Mouse (Mus musculus) MEL (cell line): ENCODE results near the gene Slc25a34. TPM values are rescaled to one million over a fixed set of nuclear protein-coding genes. Genes with fewer than 3 reads are reported as not detected.

Experiments used
- DNase-seq: peaks from one replicate; pipeline ENCODE4 v3.0.0; 2011; ENCODE audit warnings: low read depth, low spot score
- H3K27ac ChIP-seq: 2 replicates; pipeline ENCODE4 v1.5.1; 2012; ENCODE audit warnings: low read depth, mild to moderate bottlenecking, control low read depth, low read length, moderate library complexity; ENCODE audit not compliant: control insufficient read depth
- H3K27me3 ChIP-seq, 2 experiments: fragments of 150-350 bp in 1 of 2; sonication (generic) in 1 of 2; 2 replicates each; pipeline ENCODE4 v1.6.1; 2012; ENCODE audit warnings: low read length in 2 of 2, mild to moderate bottlenecking in 2 of 2, improper control_type of control experiment in 1 of 2, moderate library complexity in 1 of 2; ENCODE audit not compliant: insufficient read depth in 2 of 2, control insufficient read depth in 1 of 2
- H3K36me3 ChIP-seq, 2 experiments: 2 replicates each; pipeline ENCODE4 v1.6.1; 2012 to 2014; ENCODE audit warnings: low read length in 2 of 2, improper control_type of control experiment in 1 of 2, inconsistent platforms in 1 of 2, mild to moderate bottlenecking in 1 of 2; ENCODE audit not compliant: insufficient read depth in 2 of 2, control insufficient read depth in 1 of 2
- H3K4me1 ChIP-seq, 2 experiments: fragments of 150-350 bp in 1 of 2; sonication (generic) in 1 of 2; 2 replicates each; pipeline ENCODE4 v1.6.1; 2012; ENCODE audit warnings: low read length in 2 of 2, improper control_type of control experiment in 1 of 2, mild to moderate bottlenecking in 1 of 2; ENCODE audit not compliant: insufficient read depth in 2 of 2, control insufficient read depth in 1 of 2
- H3K4me3 ChIP-seq, 2 experiments: fragments of 150-350 bp in 1 of 2; sonication (generic) in 1 of 2; 2 replicates each; pipeline ENCODE4 v1.5.1; 2012; ENCODE audit warnings: low read depth in 2 of 2, low read length in 2 of 2, mild to moderate bottlenecking in 2 of 2, moderate library complexity in 2 of 2, control low read depth in 1 of 2, improper control_type of control experiment in 1 of 2; ENCODE audit not compliant: control insufficient read depth in 1 of 2, insufficient read depth in 1 of 2
- H3K79me2 ChIP-seq: 2 replicates; pipeline ENCODE4 v1.6.1; 2012; ENCODE audit warnings: mild to moderate bottlenecking, low read length, moderate library complexity; ENCODE audit not compliant: control insufficient read depth, poor library complexity, insufficient read depth
- H3K9ac ChIP-seq: 2 replicates; pipeline ENCODE4 v1.6.1; 2012; ENCODE audit warnings: low read depth, mild to moderate bottlenecking, control low read depth, low read length, moderate library complexity; ENCODE audit not compliant: control insufficient read depth, poor library complexity, severe bottlenecking
- H3K9me3 ChIP-seq: fragments of 150-350 bp; sonication (generic); replicated peaks from 2 replicates; pipeline ENCODE4 v1.6.1; 2012; ENCODE audit warnings: mild to moderate bottlenecking, low read length, improper control_type of control experiment, moderate library complexity; ENCODE audit not compliant: insufficient read depth
- BHLHE40 ChIP-seq: IDR thresholded peaks from 2 replicates; pipeline ENCODE4 v1.6.1; 2012; ENCODE audit warnings: low read depth, mild to moderate bottlenecking, inconsistent platforms, low read length, improper control_type of control experiment, borderline replicate concordance
- CHD1 ChIP-seq: IDR thresholded peaks from 2 replicates; pipeline ENCODE4 v1.6.1; 2012; ENCODE audit warnings: low read depth, mild to moderate bottlenecking, inconsistent platforms, low read length, improper control_type of control experiment
- CHD2 ChIP-seq: IDR thresholded peaks from 2 replicates; pipeline ENCODE4 v1.6.1; 2011; ENCODE audit warnings: low read length, improper control_type of control experiment
- E2F4 ChIP-seq: IDR thresholded peaks from 2 replicates; pipeline ENCODE4 v1.6.1; 2011; ENCODE audit warnings: low read depth, low read length, improper control_type of control experiment, borderline replicate concordance
- KAT2A ChIP-seq: conservative IDR thresholded peaks from 2 replicates; pipeline ENCODE4 v1.6.1; 2012; ENCODE audit warnings: low read depth, low read length, improper control_type of control experiment, inconsistent platforms
- MAZ ChIP-seq: IDR thresholded peaks from 2 replicates; pipeline ENCODE4 v1.6.1; 2012; ENCODE audit warnings: low read depth, mild to moderate bottlenecking, inconsistent platforms, low read length, improper control_type of control experiment
- MEF2A ChIP-seq: IDR thresholded peaks from 2 replicates; pipeline ENCODE4 v1.6.1; 2014; ENCODE audit warnings: low read depth, mild to moderate bottlenecking, inconsistent platforms, low read length, improper control_type of control experiment; ENCODE audit not compliant: poor library complexity, insufficient replicate concordance, severe bottlenecking; ENCODE audit errors: extremely low read depth
- NELFE ChIP-seq: IDR thresholded peaks from 2 replicates; pipeline ENCODE4 v1.6.1; 2011; ENCODE audit warnings: low read depth, low read length, improper control_type of control experiment
- POLR2AphosphoS5 ChIP-seq: IDR thresholded peaks from 2 replicates; pipeline ENCODE4 v1.6.1; 2012; ENCODE audit warnings: low read depth, borderline replicate concordance, mild to moderate bottlenecking, inconsistent platforms, low read length, moderate library complexity, mixed read lengths
- RAD21 ChIP-seq: IDR thresholded peaks from 2 replicates; pipeline ENCODE4 v1.6.1; 2011; ENCODE audit warnings: mild to moderate bottlenecking, low read depth, low read length, improper control_type of control experiment
- SIN3A ChIP-seq: IDR thresholded peaks from 2 replicates; pipeline ENCODE4 v1.6.1; 2012; ENCODE audit warnings: low read length, improper control_type of control experiment, inconsistent platforms
- SMC3 ChIP-seq: IDR thresholded peaks from 2 replicates; pipeline ENCODE4 v1.6.1; 2011; ENCODE audit warnings: low read depth, low read length, improper control_type of control experiment
- TAL1 ChIP-seq: IDR thresholded peaks from 2 replicates; pipeline ENCODE4 v1.6.1; 2012; ENCODE audit warnings: mild to moderate bottlenecking, inconsistent platforms, low read length, moderate library complexity, mixed read lengths
- TCF12 ChIP-seq: IDR thresholded peaks from 2 replicates; pipeline ENCODE4 v1.6.1; 2014; ENCODE audit warnings: low read depth, mild to moderate bottlenecking, inconsistent platforms, low read length, improper control_type of control experiment, moderate library complexity
- UBTF ChIP-seq: IDR thresholded peaks from 2 replicates; pipeline ENCODE4 v1.6.1; 2012; ENCODE audit warnings: low read depth, mild to moderate bottlenecking, inconsistent platforms, low read length, improper control_type of control experiment, moderate library complexity, borderline replicate concordance; ENCODE audit not compliant: insufficient read depth
- USF1 ChIP-seq: IDR thresholded peaks from 2 replicates; pipeline ENCODE4 v1.6.1; 2014; ENCODE audit warnings: low read depth, mild to moderate bottlenecking, inconsistent platforms, low read length, improper control_type of control experiment, moderate library complexity
- ZNF384 ChIP-seq: IDR thresholded peaks from 2 replicates; pipeline ENCODE4 v1.6.1; 2012; ENCODE audit warnings: low read depth, mild to moderate bottlenecking, inconsistent platforms, low read length, improper control_type of control experiment
- polyA plus RNA-seq, 2 experiments: library from polyadenylated mRNA; stranded (reverse) in 1 of 2; unstranded in 1 of 2; fragments of >175 nt in 1 of 2; fragments of >200 nt in 1 of 2; gene quantifications; 2 replicates each; pipeline versions ENCODE4 v1.2.1 to v1.2.4; 2012; ENCODE audit warnings: low replicate concordance in 2 of 2, low read depth in 1 of 2; ENCODE audit not compliant: insufficient read length in 2 of 2, insufficient read depth in 1 of 2, missing spikeins in 1 of 2
- total RNA-seq: library from RNA; depleted of rRNA; stranded (reverse); fragments of 300-350 nt; gene quantifications from 2 replicates; pipeline ENCODE4 v1.2.3, GENCODE M21; 2012; rRNA removed

The Slc25a34 gene
- total and polyA plus RNA-seq, 3 experiments = 0.10 TPM; not detected in 2

- Histone ChIP-seq H3K4me1 (no peaks in the 10 kb centered on the region), H3K36me3 (no peaks in the 10 kb centered on the region), H3K27ac (no peak overlapping the region), H3K9me3 (no peaks in the 10 kb centered on the region), H3K4me3 (no peak overlapping the region), H3K9ac (no peak overlapping the region), H3K79me2 (no peaks in the 10 kb centered on the region), H3K27me3 (peaks cover 2 to 5% of the 10 kb centered on the region in 2 experiments)
- TF ChIP-seq POLR2AphosphoS5 = no peak
- no peak for TF ChIP-seq CHD2
- TF ChIP-seq USF1 = no peak
- TF ChIP-seq CHD1 = no peak
- no peak for TF ChIP-seq BHLHE40
- no peak for TF ChIP-seq MEF2A
- no peak for TF ChIP-seq SIN3A
- TF ChIP-seq NELFE = no peak
- TF ChIP-seq MAZ = no peak
- no peak for TF ChIP-seq KAT2A
- no peak for TF ChIP-seq RAD21
- TF ChIP-seq UBTF = no peak
- no peak for DNase-seq
Observed at GRCm38 (mm10) chr4:141570004-141570403, 53.6 kb downstream of the Slc25a34 start.

- H3K36me3 ChIP-seq = no peaks in the 10 kb centered on the region
- no peak overlapping the region for H3K9ac ChIP-seq
- 0 out of 4 replicates have a peak, but pooled peaks cover 0 to 4% of the 10 kb centered on the region in 2 experiments for H3K4me1 ChIP-seq
- H3K9me3 ChIP-seq = no peaks in the 10 kb centered on the region
- no peak overlapping the region for H3K4me3 ChIP-seq
- no peak for DNase-seq
- peaks cover 2 to 5% of the 10 kb centered on the region in 2 experiments for H3K27me3 ChIP-seq
- TF ChIP-seq ZNF384 (no peak), SMC3 (no peak), TAL1 (no peak), E2F4 (no peak), TCF12 (no peak)
- H3K79me2 ChIP-seq = no peaks in the 10 kb centered on the region
- no peak overlapping the region for H3K27ac ChIP-seq
Observed at GRCm38 (mm10) chr4:141568966-141569365, 54.7 kb downstream of the Slc25a34 start.

Other genes with a start within 250 kb of the Slc25a34 start
- gene Clcnka, start 225.1 kb downstream of the Slc25a34 start, total RNA-seq = not detected in 2 replicates
- not detected for gene Clcnka, start 225.1 kb downstream of the Slc25a34 start, polyA plus RNA-seq
- gene Clcnkb, start 207.8 kb downstream of the Slc25a34 start, total RNA-seq = not detected in 2 replicates
- not detected for gene Clcnkb, start 207.8 kb downstream of the Slc25a34 start, polyA plus RNA-seq
- not detected in 2 replicates for gene Hspb7, start 203.0 kb downstream of the Slc25a34 start, total RNA-seq
- not detected for gene Hspb7, start 203.0 kb downstream of the Slc25a34 start, polyA plus RNA-seq
- not detected in 2 replicates for gene Srarp, start 187.7 kb downstream of the Slc25a34 start, total RNA-seq
- not detected for gene Srarp, start 187.7 kb downstream of the Slc25a34 start, polyA plus RNA-seq
- 32.3 and 36.4 TPM in 2 replicates for gene Zbtb17, start 179.2 kb downstream of the Slc25a34 start, total RNA-seq
- gene Zbtb17, start 179.2 kb downstream of the Slc25a34 start, polyA plus RNA-seq = 10 to 100 TPM in 1 of 2 experiments, not detected in 1; 63.2 TPM
- 11.9 and 12.6 TPM in 2 replicates for gene Spen, start 85.2 kb downstream of the Slc25a34 start, total RNA-seq
- 100 to 1,000 TPM in 1 of 2 experiments, 10 to 100 TPM in 1; 46.9 to 102 TPM for gene Spen, start 85.2 kb downstream of the Slc25a34 start, polyA plus RNA-seq
- gene Fblim1, start 17.7 kb downstream of the Slc25a34 start, total RNA-seq = not detected in 2 replicates
- not detected for gene Fblim1, start 17.7 kb downstream of the Slc25a34 start, polyA plus RNA-seq
- not detected in 2 replicates for gene Tmem82, start 5.2 kb downstream of the Slc25a34 start, total RNA-seq
- under 1 TPM in 1 of 2 experiments, not detected in 1; 0.21 TPM for gene Tmem82, start 5.2 kb downstream of the Slc25a34 start, polyA plus RNA-seq
- gene Plekhm2, start 41.1 kb upstream of the Slc25a34 start, total RNA-seq = 4.8 and 6.5 TPM in 2 replicates
- 10 to 100 TPM in 1 of 2 experiments, not detected in 1; 15.4 TPM for gene Plekhm2, start 41.1 kb upstream of the Slc25a34 start, polyA plus RNA-seq
- 7.7 and 8.8 TPM in 2 replicates for gene Rsc1a1, start 61.8 kb upstream of the Slc25a34 start, total RNA-seq
- not detected for gene Rsc1a1, start 61.8 kb upstream of the Slc25a34 start, polyA plus RNA-seq
- gene Ddi2, start 99.6 kb upstream of the Slc25a34 start, total RNA-seq = 37.6 and 40.7 TPM in 2 replicates
- gene Ddi2, start 99.6 kb upstream of the Slc25a34 start, polyA plus RNA-seq = 10 to 100 TPM in 1 of 2 experiments, not detected in 1; 42.8 TPM
- gene Agmat, start 122.9 kb upstream of the Slc25a34 start, total RNA-seq = 0.12 TPM in 1 of 2 replicates, not detected in the other
- gene Agmat, start 122.9 kb upstream of the Slc25a34 start, polyA plus RNA-seq = under 1 TPM in 1 of 2 experiments, not detected in 1; 0.07 TPM
- 3.2 and 3.4 TPM in 2 replicates for gene Dnajc16, start 167.1 kb upstream of the Slc25a34 start, total RNA-seq
- gene Dnajc16, start 167.1 kb upstream of the Slc25a34 start, polyA plus RNA-seq = 1 to 10 TPM in 1 of 2 experiments, not detected in 1; 6.8 TPM
- 2.8 and 3.8 TPM in 2 replicates for gene Casp9, start 169.8 kb upstream of the Slc25a34 start, total RNA-seq
- gene Casp9, start 169.8 kb upstream of the Slc25a34 start, polyA plus RNA-seq = 1 to 10 TPM in 1 of 2 experiments, not detected in 1; 6.4 TPM
- gene Cela2a, start 202.3 kb upstream of the Slc25a34 start, total RNA-seq = not detected in 2 replicates
- not detected for gene Cela2a, start 202.3 kb upstream of the Slc25a34 start, polyA plus RNA-seq
- not detected in 2 replicates for gene Ctrc, start 222.5 kb upstream of the Slc25a34 start, total RNA-seq
- not detected for gene Ctrc, start 222.5 kb upstream of the Slc25a34 start, polyA plus RNA-seq